Mouse (Mus musculus) heart, postnatal 10 days (tissue): Measurements from ENCODE around the gene Foxq1. TPM values are rescaled to one million over a fixed set of nuclear protein-coding genes. Genes with fewer than 3 reads are reported as not detected.
A peak's percentile ranks its signal among the peaks of the same experiment; 100 is the strongest.

Experiments
- DNase-seq, 2 experiments: peaks; one replicate each; pipeline ENCODE4 v3.0.0; 2021
- intact Hi-C: fragments of 180-260 bp; cut with DNase I; formaldehyde crosslinking; loops from one replicate; pipeline ENCODE4 v1.15.1; 2025
- total RNA-seq, 2 experiments: library from RNA; stranded (reverse); gene quantifications; 2 replicates each; pipeline ENCODE4 v1.2.3; 2021

Gene Foxq1
- under 1 TPM in 1 of 2 experiments, not detected in 1; 0.07 TPM for total RNA-seq

DNA sequence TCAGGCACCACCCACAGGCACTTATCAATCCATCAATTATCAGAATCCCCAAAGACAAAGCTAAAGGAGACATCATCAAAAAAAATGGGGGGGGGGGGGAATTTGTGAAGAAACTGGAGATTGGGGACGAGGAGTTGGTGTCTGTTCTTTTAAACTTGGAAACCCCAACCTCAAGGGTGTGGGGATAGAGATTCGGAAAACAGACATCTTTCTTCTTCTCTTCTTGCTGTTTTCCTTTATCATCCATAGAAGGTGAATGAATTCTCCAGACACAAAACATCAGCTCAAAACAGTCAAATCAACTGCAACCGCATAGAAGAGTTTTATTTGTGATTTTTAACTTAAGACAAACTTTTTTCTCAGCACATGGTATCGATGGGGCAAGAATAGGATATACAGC, at the start of gene Foxq1:
Foxq1 (plus strand) TSS at position 301 of the 400 bp plus-strand sequence.
- intact Hi-C loops, result loop anchor here (5.0 to 10.0 kb wide), 2 partner anchors 474 to 571 kb away; no protein-coding TSS in a partner anchor
- DNase-seq, result no peak

DNA sequence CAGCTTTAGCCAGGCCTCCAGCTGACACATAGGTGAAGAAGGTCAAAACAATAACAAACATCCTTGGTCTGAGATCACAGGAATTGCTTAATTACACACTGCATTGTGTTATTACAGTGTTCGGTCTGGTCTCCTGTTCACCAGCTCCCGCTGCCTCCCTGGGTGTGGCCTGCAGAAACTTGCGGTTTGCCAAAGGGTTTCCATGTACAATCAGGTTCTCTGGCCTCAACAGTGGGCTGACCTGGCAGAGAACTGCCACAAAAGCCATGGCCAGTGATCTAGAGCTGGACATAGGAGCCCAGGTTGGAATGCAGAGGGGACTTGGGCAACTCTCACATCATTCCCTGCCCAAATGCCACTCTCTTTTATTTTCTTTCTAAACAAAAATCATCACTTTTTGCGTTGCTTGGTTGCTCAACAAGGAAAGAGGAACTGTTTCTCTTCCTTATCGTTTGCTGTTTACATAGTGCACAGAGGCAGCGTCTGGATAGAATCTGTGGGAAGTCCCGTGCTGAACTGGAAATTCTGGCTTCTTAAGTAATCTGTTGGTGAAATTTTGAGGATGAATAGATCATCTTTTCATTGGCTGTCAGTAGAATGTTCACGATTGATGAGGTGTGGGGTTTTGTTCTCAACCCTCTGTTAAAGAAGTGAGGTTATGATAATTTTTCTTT, 49.3 kb upstream of the Foxq1 start:
- DNase-seq, result peak; percentile 4 to 6
- intact Hi-C loops, result no loop called here

GRCm38 (mm10) chr13:31515261-31515660, 40.7 kb upstream of the Foxq1 start:
- intact Hi-C loops, result no loop called here
- no peak for DNase-seq

GRCm38 (mm10) chr13:31518411-31518886, 37.5 kb upstream of the Foxq1 start:
- peak; percentile 65 to 70 for DNase-seq
- intact Hi-C loops, result no loop called here

DNA sequence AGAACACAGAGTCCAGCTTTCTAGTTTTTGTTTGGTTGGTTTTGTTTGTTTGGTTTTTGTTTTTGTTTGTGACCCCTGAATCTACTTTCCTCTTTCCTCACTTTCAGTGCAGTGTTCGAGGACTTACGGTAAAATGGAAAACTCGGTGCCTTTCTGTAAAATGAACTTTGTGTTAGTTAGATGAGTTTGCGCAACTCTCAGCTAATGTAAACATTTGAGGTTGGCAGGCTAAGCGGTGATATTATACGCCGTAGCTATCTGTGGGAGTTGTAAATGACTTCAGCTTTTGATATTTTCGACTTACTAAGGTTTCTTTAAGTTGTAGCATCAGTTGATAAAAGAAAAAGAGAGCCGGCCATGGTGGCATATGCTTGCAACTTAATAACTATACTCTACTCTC, 37.0 kb upstream of the Foxq1 start:
- intact Hi-C loops, result no loop called here
- no peak for DNase-seq

DNA sequence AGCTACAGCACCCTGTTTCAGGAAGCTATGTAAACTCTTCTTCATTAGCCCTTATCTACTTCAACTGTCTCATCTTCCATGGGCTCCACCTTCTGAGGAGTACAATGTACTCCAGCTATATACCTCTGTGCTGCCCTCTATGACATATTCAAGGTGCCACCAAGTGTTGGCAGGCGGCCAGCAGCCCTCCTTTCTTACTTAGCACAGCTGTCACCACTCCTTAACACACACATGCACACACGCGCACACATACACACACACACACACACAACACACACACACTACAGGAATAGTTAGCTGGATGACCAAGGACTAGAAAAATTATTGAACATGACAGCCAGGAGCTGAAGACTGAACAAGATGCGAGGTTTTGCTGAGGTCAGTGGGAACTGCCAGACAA, 31.0 kb upstream of the Foxq1 start:
- intact Hi-C loops, result no loop called here
- DNase-seq, result no peak

- intact Hi-C loops, result no loop called here
- no peak for DNase-seq
Observed at GRCm38 (mm10) chr13:31531186-31531585, 24.7 kb upstream of the Foxq1 start.

- intact Hi-C loops, result no loop called here
- DNase-seq, result no peak
Observed at GRCm38 (mm10) chr13:31531651-31532061, 24.3 kb upstream of the Foxq1 start.

- intact Hi-C loops, result no loop called here
- DNase-seq, result no peak
Observed at GRCm38 (mm10) chr13:31534726-31535125, 21.2 kb upstream of the Foxq1 start.

DNA sequence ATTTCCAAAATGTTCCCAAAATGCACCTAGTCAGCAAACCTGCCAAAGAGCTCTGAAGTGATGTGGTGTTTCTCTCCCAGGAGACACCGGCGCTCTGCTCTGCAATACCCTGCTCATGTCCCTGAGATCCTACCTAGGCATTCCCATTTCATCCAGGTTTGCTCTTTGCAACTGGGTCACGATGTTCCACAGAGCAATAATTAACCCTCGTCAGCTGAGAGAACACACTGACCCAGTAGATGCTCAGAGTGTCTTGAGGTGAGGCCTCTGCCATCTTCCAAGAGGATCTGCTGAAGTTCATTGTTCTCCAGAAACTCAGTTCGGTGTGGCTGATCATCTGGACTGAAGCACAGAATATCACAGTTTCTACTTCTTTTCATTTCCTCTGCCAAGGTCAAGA, 12.9 kb upstream of the Foxq1 start:
- no peak for DNase-seq
- intact Hi-C loops, result no loop called here

- DNase-seq, result no peak
- intact Hi-C loops, result no loop called here
Observed at GRCm38 (mm10) chr13:31546784-31547183, 9.2 kb upstream of the Foxq1 start.

DNA sequence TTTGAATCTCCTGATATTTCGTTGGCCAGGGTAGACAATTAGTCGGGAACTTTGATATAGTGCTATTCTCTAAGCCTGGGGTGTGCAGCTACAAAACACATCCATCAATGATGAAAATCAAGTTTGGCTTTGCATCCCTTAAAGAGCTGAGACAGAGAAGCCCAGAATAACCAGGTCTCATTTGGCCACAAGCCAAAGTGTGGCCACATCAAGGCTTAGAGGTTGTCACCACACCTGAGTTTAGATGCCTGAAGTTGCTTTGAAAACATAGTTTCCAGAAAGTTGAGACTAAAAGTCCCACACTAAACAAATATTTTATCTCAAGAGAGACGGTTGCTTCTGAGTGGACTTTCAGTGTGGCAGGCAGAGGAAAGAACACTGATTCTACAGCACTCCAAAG, 8.7 kb upstream of the Foxq1 start:
- no peak for DNase-seq
- intact Hi-C loops, result no loop called here

DNA sequence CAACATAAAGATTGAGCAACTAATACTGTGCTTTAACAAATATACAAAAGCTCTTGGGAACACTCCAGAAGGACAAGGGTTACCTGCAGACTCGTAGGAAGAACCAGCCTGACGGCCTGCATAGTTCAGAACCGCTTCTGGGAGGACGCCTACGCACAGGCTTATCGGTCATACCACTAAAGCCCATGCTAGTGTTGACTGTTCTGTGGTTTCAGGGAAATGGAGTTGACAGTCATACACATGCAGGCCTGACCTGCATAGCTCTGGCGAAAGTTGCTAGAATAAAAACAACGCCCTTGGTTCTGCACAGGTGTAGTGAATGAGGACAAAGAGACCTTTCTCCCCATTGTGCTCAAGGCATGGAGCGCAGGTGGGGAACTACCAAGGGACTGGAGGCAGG, 8.3 kb upstream of the Foxq1 start:
- intact Hi-C loops, result no loop called here
- DNase-seq, result no peak

DNA sequence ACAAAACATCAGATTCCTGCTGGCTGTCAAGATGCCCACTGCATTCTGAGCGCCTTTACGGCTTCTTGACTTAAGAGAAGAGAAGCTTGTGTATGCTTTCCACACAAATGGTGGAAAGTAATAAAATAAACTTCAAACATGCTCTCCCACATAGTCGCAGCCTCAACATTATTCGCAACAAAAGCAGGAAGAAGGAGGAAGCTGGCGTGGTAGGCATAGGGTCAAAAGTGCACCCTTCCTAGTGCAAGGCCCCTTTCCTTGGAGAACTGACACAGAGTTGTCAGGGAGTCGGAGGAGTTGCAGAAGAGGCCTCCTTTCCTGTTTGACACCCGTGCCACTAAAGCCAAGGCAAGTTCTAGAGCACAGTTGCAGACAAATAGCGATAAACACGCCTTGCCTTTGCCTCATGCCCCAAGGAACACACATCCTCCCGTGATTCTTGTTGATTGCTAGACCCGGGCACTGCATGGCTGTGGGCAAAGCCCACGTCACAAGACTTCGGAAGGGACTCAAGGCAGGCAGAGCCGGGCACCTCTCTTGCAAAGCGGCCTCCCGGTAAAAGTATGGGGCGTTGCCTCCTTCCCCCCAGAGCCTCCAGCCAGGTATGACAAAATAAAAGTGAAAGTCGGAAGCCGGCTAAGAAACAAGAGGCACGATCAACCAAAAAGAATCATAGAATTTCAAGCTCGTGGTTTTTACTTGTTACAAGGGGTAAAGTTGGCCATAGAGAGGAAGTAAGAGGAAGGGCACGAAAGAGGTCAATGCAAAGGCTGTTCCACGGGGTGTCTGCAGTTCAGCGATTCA, 1.2 kb downstream of the Foxq1 start:
- intact Hi-C loops, result loop anchor here (5.0 to 10.0 kb wide), 2 partner anchors 475 to 572 kb away; no protein-coding TSS in a partner anchor
- no peak for DNase-seq

- intact Hi-C loops, result loop anchor here (5.0 to 10.0 kb wide), 2 partner anchors 476 to 573 kb away; no protein-coding TSS in a partner anchor
- DNase-seq, result peak; percentile 34 to 43
Observed at GRCm38 (mm10) chr13:31557768-31558520, 2.0 kb downstream of the Foxq1 start.

DNA sequence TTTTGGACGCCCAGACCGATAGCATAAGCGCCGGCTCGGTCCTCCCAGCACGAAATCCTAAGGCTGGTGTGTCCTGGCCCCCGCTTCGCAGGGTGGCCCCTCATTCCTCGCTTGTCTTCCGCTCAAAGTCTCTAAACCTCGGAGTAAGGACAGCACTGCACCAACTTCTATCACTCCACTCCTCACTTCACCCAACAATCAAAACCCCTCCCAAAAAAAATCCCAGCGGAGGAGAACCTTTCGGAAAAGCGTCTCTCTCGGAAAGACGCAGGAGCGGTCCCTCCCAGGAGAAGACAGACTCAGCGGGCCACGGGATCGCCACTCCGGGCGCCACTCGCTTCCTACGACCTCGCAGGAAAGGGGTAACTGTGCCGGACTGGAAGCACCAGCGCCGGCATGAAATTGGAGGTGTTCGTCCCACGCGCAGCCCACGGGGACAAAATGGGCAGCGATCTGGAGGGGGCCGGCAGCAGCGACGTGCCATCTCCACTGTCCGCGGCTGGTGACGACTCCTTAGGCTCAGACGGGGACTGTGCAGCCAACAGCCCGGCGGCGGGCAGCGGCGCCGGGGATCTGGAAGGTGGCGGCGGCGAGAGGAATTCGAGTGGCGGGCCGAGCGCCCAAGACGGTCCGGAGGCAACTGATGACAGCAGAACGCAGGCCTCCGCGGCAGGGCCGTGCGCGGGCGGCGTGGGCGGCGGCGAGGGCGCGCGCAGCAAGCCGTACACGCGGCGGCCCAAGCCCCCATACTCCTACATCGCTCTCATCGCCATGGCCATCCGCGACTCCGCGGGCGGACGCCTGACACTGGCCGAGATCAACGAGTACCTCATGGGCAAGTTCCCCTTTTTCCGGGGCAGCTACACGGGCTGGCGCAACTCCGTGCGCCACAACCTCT, 2.8 kb downstream of the Foxq1 start, which contains the start of gene A530084C06Rik:
A530084C06Rik (minus strand) TSS at position 813 of the 898 bp plus-strand sequence.
- intact Hi-C loops, result loop anchor here (5.0 to 10.0 kb wide), 2 partner anchors 476 to 574 kb away; no protein-coding TSS in a partner anchor
- peak; percentile 23 to 29 for DNase-seq

GRCm38 (mm10) chr13:31559419-31560144, 3.6 kb downstream of the Foxq1 start:
- intact Hi-C loops, result loop anchor here (5.0 to 10.0 kb wide), 3 partner anchors 58 to 575 kb away; no protein-coding TSS in a partner anchor
- DNase-seq, result peak; percentile 64 to 66

- peak in 1 of 2 experiments; percentile 7 for DNase-seq
- intact Hi-C loops, result loop anchor here (5.0 kb wide), 1 partner anchor 53 kb away; no protein-coding TSS in a partner anchor
Observed at GRCm38 (mm10) chr13:31564394-31564793, 8.5 kb downstream of the Foxq1 start.

DNA sequence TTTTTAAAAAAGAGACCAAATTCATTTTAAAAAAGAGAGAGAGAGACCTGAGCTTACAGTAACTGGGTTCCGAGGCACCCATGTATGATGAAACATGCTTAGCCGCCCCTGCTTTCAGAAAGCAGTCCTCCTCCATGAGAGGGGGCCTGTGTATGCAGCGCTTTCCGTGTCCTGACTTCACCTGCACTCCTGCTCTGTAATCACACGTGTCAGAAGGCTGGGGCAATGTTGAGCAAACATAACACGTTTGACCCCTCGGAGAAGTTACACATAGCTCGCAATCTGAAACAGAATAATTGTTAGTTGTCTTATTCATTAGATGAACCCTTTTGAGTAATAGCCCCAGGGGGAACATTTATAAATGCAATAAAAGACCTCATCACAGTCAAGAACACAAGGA, 11.2 kb downstream of the Foxq1 start:
- intact Hi-C loops, result no loop called here
- DNase-seq, result no peak
